Mouse (Mus musculus): ENCODE measurements around the gene Cyb5r2.
A peak's percentile ranks its signal among the peaks of the same experiment; 100 is the strongest.

The Cyb5r2 gene

GRCm38 (mm10) chr7:107757308-107758151, at the start of gene Cyb5r2:
Gene Cyb5r2, minus strand, starts transcription at chr7:107758032.
- no peak for DNase-seq (ENCODE audit: low spot score in 2 of 2)

GRCm38 (mm10) chr7:107802138-107802537, 44.3 kb upstream of the Cyb5r2 start:
- DNase-seq (ENCODE audit: low spot score in 2 of 2) = no peak

DNA sequence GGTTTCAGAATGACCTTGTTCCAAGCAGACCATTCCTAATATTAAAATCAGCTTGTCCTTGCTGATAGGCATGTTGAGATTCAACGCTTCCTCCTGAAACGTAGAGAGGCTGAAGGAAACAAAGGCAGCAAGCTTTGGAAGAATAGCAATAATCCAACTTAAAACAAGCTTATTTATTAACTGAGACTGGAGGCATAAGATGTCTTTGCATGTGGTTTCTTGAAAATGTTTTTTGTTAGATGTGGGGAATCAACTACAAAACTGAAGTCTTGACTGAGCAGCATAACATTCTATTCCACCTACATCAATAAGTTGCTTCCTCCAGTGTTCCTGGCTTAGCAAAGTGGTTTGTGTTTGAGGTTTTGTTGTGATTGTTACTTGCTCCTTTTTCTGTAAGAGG, 43.3 kb upstream of the Cyb5r2 start, which contains the start of gene Ovch2:
Gene Ovch2, minus strand, starts transcription at position 101 of the 400 bp plus-strand sequence.
- DNase-seq (ENCODE audit: low spot score in 2 of 2) = no peak

- no peak for DNase-seq (ENCODE audit: low spot score in 2 of 2)
Measured at GRCm38 (mm10) chr7:107796500-107796899, 38.7 kb upstream of the Cyb5r2 start.

DNA sequence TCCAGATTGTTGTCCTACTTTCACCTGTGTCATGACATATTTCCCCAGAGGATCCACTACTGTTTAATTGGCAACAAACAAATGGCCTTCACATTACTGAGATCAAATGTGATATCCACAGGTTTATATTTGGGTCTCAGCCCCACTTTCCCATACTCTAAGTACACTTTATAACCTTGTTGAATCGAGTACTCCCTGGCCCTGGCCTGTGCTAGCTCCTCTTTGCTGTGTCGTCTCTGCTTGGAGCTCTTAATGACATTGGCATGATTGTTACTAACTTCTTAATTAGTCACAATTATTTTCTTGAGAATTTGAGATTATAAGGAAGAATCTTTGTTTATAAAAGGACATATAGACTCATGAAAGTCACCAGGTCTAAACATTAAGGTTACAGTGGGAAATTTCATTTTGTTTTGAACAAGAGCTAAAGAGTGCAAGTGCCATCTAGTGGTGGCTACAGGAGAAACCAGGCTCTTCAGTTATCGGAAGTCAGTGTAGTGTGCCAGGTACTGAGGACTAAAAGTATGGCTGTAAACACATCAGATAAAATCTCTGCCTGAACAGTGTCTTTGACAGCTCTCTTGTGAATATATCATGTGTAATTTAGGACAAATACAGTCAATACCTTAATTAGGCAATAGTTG, 30.3 kb upstream of the Cyb5r2 start:
- DNase-seq (ENCODE audit: low spot score in 2 of 2) = no peak

DNA sequence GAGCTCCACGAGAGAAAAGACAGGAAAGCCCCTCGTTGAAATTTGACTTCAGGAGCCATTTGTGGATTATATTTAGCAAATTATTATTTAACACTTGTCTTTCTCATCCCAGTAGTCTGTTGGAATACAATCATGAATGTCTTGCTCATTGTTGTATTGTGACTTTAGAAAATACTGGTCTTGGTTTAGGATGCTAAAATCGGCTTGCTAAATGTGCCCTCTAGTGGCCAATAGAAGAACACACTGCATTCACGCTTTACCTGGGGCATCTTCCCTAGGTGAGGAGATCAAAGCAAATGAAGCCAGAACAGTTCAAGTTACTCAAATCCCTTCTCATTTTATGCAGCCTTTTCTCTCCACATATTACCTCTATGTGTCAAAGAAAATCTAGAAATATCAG, 21.8 kb upstream of the Cyb5r2 start:
- no peak for DNase-seq (ENCODE audit: low spot score in 2 of 2)

GRCm38 (mm10) chr7:107778216-107778615, 20.4 kb upstream of the Cyb5r2 start:
- no peak for DNase-seq (ENCODE audit: low spot score in 2 of 2)

GRCm38 (mm10) chr7:107770812-107771211, 13.0 kb upstream of the Cyb5r2 start:
- DNase-seq (ENCODE audit: low spot score in 2 of 2) = no peak

DNA sequence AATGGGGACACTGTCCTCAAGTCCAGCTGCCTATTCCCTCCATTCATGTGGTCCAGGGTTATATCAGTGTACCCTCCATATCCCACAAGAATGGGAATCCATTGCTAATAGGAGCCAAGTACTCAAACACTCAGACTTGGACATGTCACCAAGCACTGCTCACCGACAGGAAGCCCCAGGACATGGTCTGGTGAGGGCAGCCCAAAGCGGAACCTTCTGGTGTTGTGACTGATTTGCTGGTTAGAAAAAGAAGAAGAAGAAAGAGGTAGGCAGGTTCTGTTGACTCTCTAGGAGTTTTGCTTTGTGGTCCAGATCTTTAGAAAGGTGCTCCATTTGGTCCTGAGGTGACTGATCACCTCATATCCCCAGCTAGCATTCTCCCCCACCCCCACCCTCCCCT, 1.1 kb downstream of the Cyb5r2 start:
- no peak for DNase-seq (ENCODE audit: low spot score in 2 of 2)

DNA sequence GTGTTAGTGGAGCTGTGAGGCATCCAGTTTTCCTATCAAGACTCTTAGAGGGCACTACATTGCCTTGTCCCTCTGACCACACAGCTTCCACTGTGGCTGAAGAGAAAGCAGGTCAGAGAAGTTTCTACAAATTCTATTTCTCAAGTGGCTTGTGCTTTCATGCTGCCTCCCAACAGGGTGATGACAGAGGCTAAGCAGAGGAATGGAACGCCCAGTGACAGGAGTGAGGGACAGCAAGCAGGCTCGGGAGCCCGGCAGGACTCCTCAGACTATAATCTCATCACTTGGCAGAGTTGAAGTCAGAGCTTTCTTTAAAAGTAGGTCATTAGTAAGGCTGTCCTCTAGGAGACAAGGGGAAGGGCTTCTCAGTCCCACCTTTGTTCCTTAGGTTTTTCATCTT, 1.9 kb downstream of the Cyb5r2 start:
- DNase-seq (ENCODE audit: low spot score in 2 of 2) = no peak

- no peak for DNase-seq (ENCODE audit: low spot score in 2 of 2)
Measured at GRCm38 (mm10) chr7:107752031-107752520, 5.8 kb downstream of the Cyb5r2 start.

GRCm38 (mm10) chr7:107749721-107750120, 8.1 kb downstream of the Cyb5r2 start:
- no peak for DNase-seq (ENCODE audit: low spot score in 2 of 2)

DNA sequence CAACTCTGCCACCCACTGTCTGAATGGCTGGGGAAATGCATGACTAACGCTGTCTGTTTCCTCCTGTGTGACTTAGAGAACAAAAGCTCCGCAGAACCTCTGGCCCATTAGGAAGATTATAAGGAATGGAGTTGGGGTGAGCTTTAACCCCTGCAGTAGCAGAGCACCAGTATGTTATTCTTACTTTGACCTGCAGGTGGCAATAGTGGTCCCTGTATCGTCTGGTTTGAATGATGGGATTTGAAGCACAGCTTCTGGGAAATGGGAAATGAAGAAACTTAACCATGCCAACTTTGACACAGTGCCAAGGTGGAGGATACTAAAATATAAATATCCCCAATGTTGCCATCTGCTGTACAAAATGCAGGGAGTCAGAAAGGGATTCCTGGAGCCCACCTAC, 8.6 kb downstream of the Cyb5r2 start:
- DNase-seq (ENCODE audit: low spot score in 2 of 2) = no peak

DNA sequence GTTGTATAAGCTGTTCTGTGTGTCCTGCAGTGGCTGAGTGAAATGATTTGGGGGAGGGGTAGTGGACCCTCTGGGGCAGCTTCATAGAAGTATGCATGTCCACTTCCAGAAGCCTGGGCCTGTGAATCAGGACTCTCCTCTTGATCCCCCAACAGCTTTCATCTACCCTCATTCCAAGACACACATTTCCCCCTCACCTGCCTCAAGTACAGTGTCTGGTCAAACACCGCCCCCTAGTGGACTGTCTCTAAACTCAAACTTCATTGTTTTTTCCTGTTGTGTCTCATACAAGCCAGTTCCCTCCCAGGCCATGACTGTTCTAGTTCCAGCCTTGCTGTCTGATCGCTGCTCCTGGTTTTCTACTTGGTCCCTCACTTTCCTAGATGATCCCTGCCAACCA, 9.9 kb downstream of the Cyb5r2 start:
- DNase-seq (ENCODE audit: low spot score in 2 of 2) = peak in 1 of 2 experiments; percentile 22

DNA sequence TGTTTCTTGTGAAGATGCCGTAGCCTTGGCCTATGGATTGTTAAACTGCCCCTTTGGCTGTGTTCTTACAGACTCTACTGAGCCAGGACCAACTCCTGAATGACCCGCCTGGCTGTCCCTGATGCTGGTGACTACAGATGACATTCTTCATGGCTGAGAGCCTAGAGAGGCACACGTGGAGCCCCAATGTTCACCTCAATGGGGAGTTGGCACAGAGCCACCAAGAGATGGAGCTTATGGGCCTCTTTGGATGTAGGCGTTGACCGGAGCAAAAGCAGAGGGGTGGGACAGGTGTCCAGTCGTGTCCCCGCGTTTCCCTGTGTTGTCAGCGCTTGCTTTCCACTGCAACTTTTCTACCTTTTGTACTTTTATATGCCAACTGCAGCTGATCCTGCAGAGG, 10.4 kb downstream of the Cyb5r2 start:
- DNase-seq (ENCODE audit: low spot score in 2 of 2) = peak in 1 of 2 experiments; percentile 15

- peak in 1 of 2 experiments; percentile 40 for DNase-seq (ENCODE audit: low spot score in 2 of 2)
Measured at GRCm38 (mm10) chr7:107746036-107746435, 11.8 kb downstream of the Cyb5r2 start.

DNA sequence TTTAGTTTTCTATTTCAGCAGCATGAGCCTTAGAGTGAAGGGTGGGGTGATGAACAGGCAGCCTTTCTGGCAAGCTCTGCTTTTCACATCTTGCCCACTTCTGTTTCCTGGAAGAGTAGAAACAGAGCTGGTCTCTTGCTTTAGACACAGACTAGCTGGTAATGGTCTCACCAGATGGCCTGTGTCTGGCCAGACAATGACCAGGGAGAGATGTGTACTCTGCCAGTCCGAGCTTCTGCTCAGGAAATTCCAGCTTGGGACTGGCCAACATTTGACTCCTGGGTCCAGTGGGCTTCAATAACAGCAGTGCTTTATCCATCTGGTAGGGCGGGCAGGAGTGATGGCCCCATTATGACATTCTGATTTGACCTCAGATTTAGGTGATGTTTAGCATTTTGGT, 12.7 kb downstream of the Cyb5r2 start:
- no peak for DNase-seq (ENCODE audit: low spot score in 2 of 2)

- DNase-seq (ENCODE audit: low spot score in 2 of 2) = peak in 1 of 2 experiments; percentile 36
Measured at GRCm38 (mm10) chr7:107744454-107744853, 13.4 kb downstream of the Cyb5r2 start.

DNA sequence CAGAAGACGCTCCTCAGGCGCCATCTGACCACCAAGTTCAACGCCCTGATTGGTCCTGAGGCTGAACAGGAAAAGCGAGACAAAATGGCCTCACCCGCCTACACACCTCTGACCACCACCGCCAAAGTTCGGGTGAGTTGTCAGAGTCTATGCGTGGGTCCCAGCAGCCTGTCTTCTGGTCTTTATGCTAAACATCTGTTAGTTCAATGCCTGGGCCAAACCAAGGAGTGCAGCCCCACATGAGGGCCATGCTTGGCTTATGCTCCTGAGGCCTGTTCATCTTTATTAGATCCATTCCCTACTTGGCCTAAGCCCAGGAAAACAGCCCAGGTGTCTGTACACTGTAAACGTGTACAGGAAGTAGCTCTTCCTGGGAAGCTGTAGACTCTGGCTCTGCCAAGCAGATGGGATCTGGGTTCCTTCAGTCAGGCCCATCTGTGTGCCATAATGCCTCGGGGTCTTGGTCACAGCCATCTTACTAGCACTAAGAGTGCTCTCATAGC, 14.8 kb downstream of the Cyb5r2 start:
- no peak for DNase-seq (ENCODE audit: low spot score in 2 of 2)

DNA sequence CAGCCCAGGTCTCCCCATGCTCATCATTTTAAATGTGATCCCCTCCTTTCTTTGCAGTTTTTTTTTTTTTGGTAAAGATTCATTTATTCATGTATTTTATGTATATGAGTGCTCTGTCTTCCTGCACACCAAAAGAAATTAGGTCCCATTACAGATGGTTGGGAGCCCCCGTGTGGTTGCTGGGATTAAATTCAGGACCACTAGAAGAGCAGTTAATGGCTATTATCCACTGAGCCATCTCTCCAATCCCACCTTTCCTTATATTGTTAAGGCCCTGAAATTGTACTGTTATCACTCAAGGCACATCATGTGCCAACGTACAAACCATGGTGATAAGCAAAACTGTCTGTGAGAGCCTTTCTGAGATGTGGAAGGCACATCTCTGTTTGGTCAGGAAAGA, 19.1 kb downstream of the Cyb5r2 start:
- DNase-seq (ENCODE audit: low spot score in 2 of 2) = no peak

- no peak for DNase-seq (ENCODE audit: low spot score in 2 of 2)
Measured at GRCm38 (mm10) chr7:107733162-107733561, 24.7 kb downstream of the Cyb5r2 start.

DNA sequence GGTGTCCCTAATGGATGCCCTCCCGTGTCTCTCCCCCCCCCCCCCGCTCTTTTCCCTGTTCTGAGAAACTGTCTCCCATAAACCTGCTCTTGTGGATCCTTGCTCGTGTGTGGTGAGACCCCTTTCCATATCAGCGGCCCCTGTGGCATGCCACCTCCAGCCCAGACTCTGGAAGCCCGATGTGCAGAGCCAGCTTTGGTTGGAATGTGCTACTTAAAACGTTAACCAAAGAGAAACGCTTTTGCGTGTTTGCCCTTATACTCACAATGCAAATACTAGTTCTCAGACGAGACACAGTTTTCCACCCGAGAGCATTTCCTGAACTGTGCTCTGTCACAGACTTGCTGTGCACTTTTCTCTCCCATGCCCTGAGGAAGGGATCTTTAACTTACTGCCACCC, 27.2 kb downstream of the Cyb5r2 start:
- DNase-seq (ENCODE audit: low spot score in 2 of 2) = no peak

- no peak for DNase-seq (ENCODE audit: low spot score in 2 of 2)
Measured at GRCm38 (mm10) chr7:107727538-107727937, 30.3 kb downstream of the Cyb5r2 start.
